ENCODE assay signal across 15 mouse cellular contexts in genomic region chr5:113722224-113723013, GRCm38 (mm10). TPM values are rescaled to one million over a fixed set of nuclear protein-coding genes. Genes with fewer than 3 reads are reported as not detected.
DNase-seq lines count a peak whose midpoint lies in the region; ATAC-seq and TF ChIP-seq lines count a peak whose summit lies in the region.
"Had no signal": no experiment of that assay in that cellular context is flagged by ENCODE, and none has a peak within 500 bp of the region (broad histone marks: within the 10 kb centered on the region; RNA-seq: fewer than 3 reads in every experiment).

No protein-coding gene starts in this region.

- ATAC-seq in intestine, postnatal 0 days, result no peak
- no peak for ATAC-seq in intestine, embryonic 16.5 days
- ATAC-seq in midbrain, postnatal 0 days (ENCODE audit: low FRiP score), result no peak
- no peak for ATAC-seq in midbrain, embryonic 15.5 days (replicated peaks)

- no peak for DNase-seq in midbrain, postnatal 0 days (ENCODE audit: low spot score)
- DNase-seq in brain, embryonic 14.5 days (ENCODE audit: low read depth), result no peak
- DNase-seq in spleen, adult 18-20 months, result no peak
- DNase-seq in ovary, postnatal 36 days (ENCODE audit: low spot score), result no peak
- DNase-seq: heart, postnatal 36 days; kidney, adult 11 months; layer of hippocampus, adult 9-11 months had no signal

- H3K36me3 ChIP-seq in intestine, postnatal 0 days (ENCODE audit: control insufficient read depth, insufficient read depth), result no peaks in the 10 kb centered on the region
- H3K36me3 ChIP-seq in intestine, embryonic 16.5 days (ENCODE audit: control insufficient read depth, insufficient read depth, low read length), result no peaks in the 10 kb centered on the region
- H3K36me3 ChIP-seq in midbrain, postnatal 0 days (ENCODE audit: insufficient read depth, low read length), result no peaks in the 10 kb centered on the region
- no peaks in the 10 kb centered on the region for H3K36me3 ChIP-seq in midbrain, embryonic 15.5 days (replicated peaks)
- H3K36me3 ChIP-seq: midbrain, embryonic 10.5 days had no signal

- no peaks in the 10 kb centered on the region for H3K27me3 ChIP-seq in intestine, postnatal 0 days (replicated peaks; ENCODE audit: control insufficient read depth, insufficient read depth, low read length)
- no peaks in the 10 kb centered on the region for H3K27me3 ChIP-seq in intestine, embryonic 16.5 days (replicated peaks; ENCODE audit: control insufficient read depth, insufficient read depth, low read length)
- no peaks in the 10 kb centered on the region for H3K27me3 ChIP-seq in midbrain, postnatal 0 days (ENCODE audit: insufficient read depth, low read length)
- H3K27me3 ChIP-seq in midbrain, embryonic 15.5 days (replicated peaks), result no peaks in the 10 kb centered on the region

- H3K27ac ChIP-seq in intestine, postnatal 0 days (ENCODE audit: low read depth, low read length), result no peak overlapping the region
- no peak overlapping the region for H3K27ac ChIP-seq in intestine, embryonic 16.5 days (ENCODE audit: low read length)
- H3K27ac ChIP-seq in midbrain, postnatal 0 days (ENCODE audit: low read depth, low read length), result no peak overlapping the region
- no peak overlapping the region for H3K27ac ChIP-seq in midbrain, embryonic 15.5 days
- H3K27ac ChIP-seq in embryonic fibroblast, embryonic 13.5 days (ENCODE audit: insufficient read depth, low read length), result no peak overlapping the region
- H3K27ac ChIP-seq: midbrain, embryonic 10.5 days had no signal

- peak; percentile 41 for TF ChIP-seq CTCF in intestine, postnatal 0 days (IDR thresholded peaks at IDR 0.05; ENCODE audit: low read depth)
- peak; percentile 71 for TF ChIP-seq CTCF in midbrain, postnatal 0 days (IDR thresholded peaks at IDR 0.05)
- TF ChIP-seq CTCF in brain, embryonic 14.5 days (IDR thresholded peaks at IDR 0.05; ENCODE audit: borderline replicate concordance, extremely low read depth, insufficient read depth, insufficient read length), result peak; percentile 36; the same call in 1 of the 2 replicates
- 0 out of 2 replicates have a peak, but pooled peaks have one; percentile 14 for TF ChIP-seq CTCF in embryonic fibroblast, embryonic 13.5 days (IDR thresholded peaks at IDR 0.05; ENCODE audit: borderline replicate concordance, insufficient read depth, low read length)

- no peak overlapping the region for H3K4me3 ChIP-seq in intestine, postnatal 0 days (ENCODE audit: low read depth, low read length)
- H3K4me3 ChIP-seq in intestine, embryonic 16.5 days (ENCODE audit: low read length), result no peak overlapping the region
- no peak overlapping the region for H3K4me3 ChIP-seq in midbrain, postnatal 0 days (ENCODE audit: low read depth, low read length)
- H3K4me3 ChIP-seq in midbrain, embryonic 15.5 days, result no peak overlapping the region
- H3K4me3 ChIP-seq in embryonic fibroblast, embryonic 13.5 days (ENCODE audit: insufficient read depth, low read length), result no peak overlapping the region
- H3K4me3 ChIP-seq: midbrain, embryonic 10.5 days had no signal

- no peak for TF ChIP-seq POLR2A in brain, embryonic 14.5 days (IDR thresholded peaks at IDR 0.05; ENCODE audit: borderline replicate concordance, extremely low read depth, insufficient read depth, insufficient read length, poor library complexity, severe bottlenecking)
- no peak for TF ChIP-seq POLR2A in embryonic fibroblast, embryonic 13.5 days (IDR thresholded peaks at IDR 0.05; ENCODE audit: low read depth, low read length)

- H3K9me3 ChIP-seq in intestine, postnatal 0 days (ENCODE audit: control insufficient read depth), result no peaks in the 10 kb centered on the region
- no peaks in the 10 kb centered on the region for H3K9me3 ChIP-seq in intestine, embryonic 16.5 days (ENCODE audit: control insufficient read depth, low read length)
- H3K9me3 ChIP-seq in midbrain, postnatal 0 days (ENCODE audit: low read length), result no peaks in the 10 kb centered on the region
- no peaks in the 10 kb centered on the region for H3K9me3 ChIP-seq in midbrain, embryonic 15.5 days
- H3K9me3 ChIP-seq: midbrain, embryonic 10.5 days had no signal

- no peak overlapping the region for H3K4me2 ChIP-seq in intestine, postnatal 0 days (replicated peaks; ENCODE audit: low read depth)
- H3K4me2 ChIP-seq in intestine, embryonic 16.5 days (ENCODE audit: low read depth, low read length), result no peak overlapping the region
- H3K4me2 ChIP-seq in midbrain, postnatal 0 days (ENCODE audit: low read depth, low read length, poor library complexity, severe bottlenecking), result no peak overlapping the region
- no peak overlapping the region for H3K4me2 ChIP-seq in midbrain, embryonic 15.5 days

- H3K9ac ChIP-seq in intestine, postnatal 0 days (ENCODE audit: low read depth, low read length), result no peak overlapping the region
- H3K9ac ChIP-seq in intestine, embryonic 16.5 days (ENCODE audit: low read depth, low read length), result no peak overlapping the region
- no peak overlapping the region for H3K9ac ChIP-seq in midbrain, postnatal 0 days (replicated peaks; ENCODE audit: low read length, poor library complexity, severe bottlenecking)
- no peak overlapping the region for H3K9ac ChIP-seq in midbrain, embryonic 15.5 days

- H3K4me1 ChIP-seq in intestine, postnatal 0 days (replicated peaks; ENCODE audit: control insufficient read depth, insufficient read depth, low read length), result no peaks in the 10 kb centered on the region
- H3K4me1 ChIP-seq in intestine, embryonic 16.5 days (ENCODE audit: control insufficient read depth, insufficient read depth, low read length), result no peaks in the 10 kb centered on the region
- H3K4me1 ChIP-seq in midbrain, postnatal 0 days (ENCODE audit: insufficient read depth, low read length), result no peaks in the 10 kb centered on the region
- H3K4me1 ChIP-seq in midbrain, embryonic 15.5 days, result peaks cover 22% of the 10 kb centered on the region
- no peaks in the 10 kb centered on the region for H3K4me1 ChIP-seq in embryonic fibroblast, embryonic 13.5 days (ENCODE audit: control insufficient read depth, insufficient read depth, low read length)

- 87% methylated on average over 10 of the region's 10 CpGs for WGBS in intestine, postnatal 0 days
- 87% methylated on average over 10 of the region's 10 CpGs for WGBS in intestine, embryonic 16.5 days
- 85% methylated on average over 10 of the region's 10 CpGs for WGBS in midbrain, postnatal 0 days
- 90% methylated on average over 10 of the region's 10 CpGs for WGBS in midbrain, embryonic 15.5 days

RNA-seq across cellular contexts. Expression of gene 1700069L16Rik, which starts 2.2 kb away (rescaled TPM):
- polyA plus RNA-seq in intestine, postnatal 0 days (2015; fragmentation: Nextera tagmentation; extraction: Ambion mirVana), result not detected in 2 replicates
- not detected in 2 replicates for polyA plus RNA-seq in intestine, embryonic 16.5 days (2015; fragmentation: Nextera tagmentation; extraction: Ambion mirVana)
- not detected in 2 replicates for total RNA-seq in midbrain, postnatal 0 days (2014; rRNA removed)
- polyA plus RNA-seq in midbrain, postnatal 0 days (2015; fragmentation: Nextera tagmentation; extraction: Ambion mirVana), result not detected in 2 replicates
- polyA plus RNA-seq in midbrain, embryonic 15.5 days (2015; fragmentation: Nextera tagmentation; extraction: Ambion mirVana), result not detected in 2 replicates
- polyA plus RNA-seq in brain, embryonic 14.5 days (2012; rRNA removed), result not detected in 2 replicates
- polyA plus RNA-seq in embryonic fibroblast, embryonic 13.5 days (2011; ENCODE audit: insufficient read length, low read depth, missing spikeins), result not detected in 2 replicates
- total RNA-seq: adrenal gland, postnatal 36 days; heart, postnatal 36 days had no signal
- polyA plus RNA-seq: limb, embryonic 11.5 days; lung, embryonic 16.5 days; midbrain, embryonic 10.5 days had no signal

RNA-seq across cellular contexts. Expression of gene Ficd, which starts 13.2 kb away (rescaled TPM):
- 4.6 and 5.0 TPM in 2 replicates for polyA plus RNA-seq in intestine, postnatal 0 days (2015; fragmentation: Nextera tagmentation; extraction: Ambion mirVana)
- 5.6 and 7.1 TPM in 2 replicates for polyA plus RNA-seq in intestine, embryonic 16.5 days (2015; fragmentation: Nextera tagmentation; extraction: Ambion mirVana)
- total RNA-seq in midbrain, postnatal 0 days (2014; rRNA removed), result 11.5 and 15.4 TPM in 2 replicates
- polyA plus RNA-seq in midbrain, postnatal 0 days (2015; fragmentation: Nextera tagmentation; extraction: Ambion mirVana), result 8.7 and 9.0 TPM in 2 replicates
- polyA plus RNA-seq in midbrain, embryonic 15.5 days (2015; fragmentation: Nextera tagmentation; extraction: Ambion mirVana), result 10.4 and 10.7 TPM in 2 replicates
- polyA plus RNA-seq in brain, embryonic 14.5 days (2012; rRNA removed), result 4.6 and 6.4 TPM in 2 replicates
- polyA plus RNA-seq in embryonic fibroblast, embryonic 13.5 days (2011; ENCODE audit: insufficient read length, low read depth, missing spikeins), result 6.0 and 7.1 TPM in 2 replicates

RNA-seq across cellular contexts. Expression of gene Sart3, which starts 49.9 kb away (rescaled TPM):
- polyA plus RNA-seq in intestine, postnatal 0 days (2015; fragmentation: Nextera tagmentation; extraction: Ambion mirVana), result 9.1 and 9.2 TPM in 2 replicates
- 30.2 and 30.6 TPM in 2 replicates for polyA plus RNA-seq in intestine, embryonic 16.5 days (2015; fragmentation: Nextera tagmentation; extraction: Ambion mirVana)
- 44.7 and 51.1 TPM in 2 replicates for total RNA-seq in midbrain, postnatal 0 days (2014; rRNA removed)
- 24.8 and 26.5 TPM in 2 replicates for polyA plus RNA-seq in midbrain, postnatal 0 days (2015; fragmentation: Nextera tagmentation; extraction: Ambion mirVana)
- polyA plus RNA-seq in midbrain, embryonic 15.5 days (2015; fragmentation: Nextera tagmentation; extraction: Ambion mirVana), result 53.3 and 57.5 TPM in 2 replicates
- 48.2 and 63.5 TPM in 2 replicates for polyA plus RNA-seq in brain, embryonic 14.5 days (2012; rRNA removed)
- polyA plus RNA-seq in embryonic fibroblast, embryonic 13.5 days (2011; ENCODE audit: insufficient read length, low read depth, missing spikeins), result 20.8 and 21.1 TPM in 2 replicates

RNA-seq across cellular contexts. Expression of gene Iscu, which starts 50.1 kb away (rescaled TPM):
- polyA plus RNA-seq in intestine, postnatal 0 days (2015; fragmentation: Nextera tagmentation; extraction: Ambion mirVana), result 133 and 145 TPM in 2 replicates
- 99.0 and 114 TPM in 2 replicates for polyA plus RNA-seq in intestine, embryonic 16.5 days (2015; fragmentation: Nextera tagmentation; extraction: Ambion mirVana)
- total RNA-seq in midbrain, postnatal 0 days (2014; rRNA removed), result 65.3 and 65.8 TPM in 2 replicates
- 96.9 and 102 TPM in 2 replicates for polyA plus RNA-seq in midbrain, postnatal 0 days (2015; fragmentation: Nextera tagmentation; extraction: Ambion mirVana)
- polyA plus RNA-seq in midbrain, embryonic 15.5 days (2015; fragmentation: Nextera tagmentation; extraction: Ambion mirVana), result 75.4 and 78.4 TPM in 2 replicates
- polyA plus RNA-seq in brain, embryonic 14.5 days (2012; rRNA removed), result 71.7 and 92.1 TPM in 2 replicates
- 71.8 and 85.3 TPM in 2 replicates for polyA plus RNA-seq in embryonic fibroblast, embryonic 13.5 days (2011; ENCODE audit: insufficient read length, low read depth, missing spikeins)

Comparison
In these comparisons a context has a peak if more than half of its experiments do, and no peak if none do; other contexts are left out.
1. CTCF ChIP-seq: peak in every context shown above with its lines; median percentile 71 in midbrain, postnatal 0 days; 41 in intestine, postnatal 0 days; 36 in brain, embryonic 14.5 days; 14 in embryonic fibroblast, embryonic 13.5 days.